Mouse (Mus musculus) embryonic facial prominence, embryonic 14.5 days (tissue): ENCODE data around the gene 6430548M08Rik. TPM values are rescaled to one million over a fixed set of nuclear protein-coding genes. Genes with fewer than 3 reads are reported as not detected.

Experiments used
- ATAC-seq: fragments of 200-750 bp; cut with Nextera tagmentation; 2 replicates; pipeline ENCODE4 v1.8.0; 2017; ENCODE audit warnings: low read depth, moderate number of reproducible peaks, moderate TSS enrichment
- DNase-seq: peaks from one replicate; pipeline ENCODE4 v3.0.0-alpha.2; 2015; ENCODE audit warnings: low spot score
- H3K27ac ChIP-seq: fragments of 300-500 bp; sonication (generic); replicated peaks from 2 replicates; pipeline ENCODE4 v1.5.1; 2014; ENCODE audit warnings: low read depth, mild to moderate bottlenecking, low read length, moderate library complexity
- H3K27me3 ChIP-seq: fragments of 300-500 bp; sonication (generic); replicated peaks from 2 replicates; pipeline ENCODE4 v1.6.1; 2014; ENCODE audit warnings: low read length; ENCODE audit not compliant: control insufficient read depth, insufficient read depth
- H3K36me3 ChIP-seq: fragments of 300-500 bp; sonication (generic); 2 replicates; pipeline ENCODE4 v1.6.1; 2014; ENCODE audit warnings: low read length, mixed read lengths; ENCODE audit not compliant: control insufficient read depth, insufficient read depth
- H3K4me1 ChIP-seq: fragments of 300-500 bp; sonication (generic); 2 replicates; pipeline ENCODE4 v1.6.1; 2014; ENCODE audit warnings: antibody characterized with exemption, low read length; ENCODE audit not compliant: control insufficient read depth, insufficient read depth
- H3K4me2 ChIP-seq: fragments of 300-500 bp; sonication (generic); 2 replicates; pipeline ENCODE4 v1.6.1; 2014; ENCODE audit warnings: low read depth, mild to moderate bottlenecking, low read length, moderate library complexity, mixed read lengths
- H3K4me3 ChIP-seq: fragments of 300-500 bp; sonication (generic); 2 replicates; pipeline ENCODE4 v1.5.1; 2014; ENCODE audit warnings: low read depth, mild to moderate bottlenecking, low read length
- H3K9ac ChIP-seq: fragments of 300-500 bp; sonication (generic); 2 replicates; pipeline ENCODE4 v1.6.1; 2014; ENCODE audit warnings: low read depth, mild to moderate bottlenecking, low read length, moderate library complexity, mixed read lengths
- H3K9me3 ChIP-seq: fragments of 300-500 bp; sonication (generic); 2 replicates; pipeline ENCODE4 v1.6.1; 2016; ENCODE audit warnings: low read length; ENCODE audit not compliant: control insufficient read depth
- WGBS: fragments of 180-500 bp; shearing (Covaris S2); extraction: QIAGEN DNeasy Blood & Tissue Kit; methylation state at CpG from one replicate; pipeline ENCODE4 v1.1.7; 2014; 5-methylcytosine and 5-hydroxymethylcytosine counted together
- polyA plus RNA-seq: library from polyadenylated mRNA; unstranded; fragments of >200 nt; fragmentation: Nextera tagmentation; extraction: Ambion mirVana; gene quantifications from 2 replicates; pipeline ENCODE4 v1.2.1, GENCODE M21; 2014

Gene 6430548M08Rik
- polyA plus RNA-seq, 1 experiment from 2014 or later: 8.5 TPM

DNA sequence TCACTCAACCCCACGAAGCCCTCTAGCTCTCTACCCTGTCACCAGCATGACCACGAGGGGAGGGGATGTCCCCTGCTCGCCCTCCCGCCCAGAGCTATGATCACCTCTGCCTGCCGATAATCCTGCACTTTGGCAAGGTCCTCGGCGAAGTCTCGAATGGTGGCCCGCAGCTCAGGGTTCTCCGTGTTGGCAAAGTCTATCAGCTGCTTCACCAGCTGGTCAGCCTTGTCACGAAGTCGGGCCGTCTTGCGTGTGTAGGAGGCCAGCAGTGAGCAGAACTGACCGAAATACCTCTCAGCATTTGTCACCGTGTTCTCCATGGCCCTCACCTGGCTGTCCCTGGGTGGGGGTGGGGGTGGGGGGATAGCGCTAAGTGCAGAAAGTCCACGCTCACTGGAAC, 60.7 kb downstream of the 6430548M08Rik start:
- WGBS: 43% methylated on average over 18 of the region's 18 CpGs
- H3K4me2 ChIP-seq: no peak overlapping the region
- H3K9me3 ChIP-seq: no peaks in the 10 kb centered on the region
- H3K9ac ChIP-seq: no peak overlapping the region
- no peak for ATAC-seq
- no peaks in the 10 kb centered on the region for H3K36me3 ChIP-seq
- no peak for DNase-seq
- H3K4me3 ChIP-seq: no peak overlapping the region
- peaks cover 8% of the 10 kb centered on the region for H3K27me3 ChIP-seq
- H3K27ac ChIP-seq: no peak overlapping the region
- peaks cover 17% of the 10 kb centered on the region for H3K4me1 ChIP-seq

DNA sequence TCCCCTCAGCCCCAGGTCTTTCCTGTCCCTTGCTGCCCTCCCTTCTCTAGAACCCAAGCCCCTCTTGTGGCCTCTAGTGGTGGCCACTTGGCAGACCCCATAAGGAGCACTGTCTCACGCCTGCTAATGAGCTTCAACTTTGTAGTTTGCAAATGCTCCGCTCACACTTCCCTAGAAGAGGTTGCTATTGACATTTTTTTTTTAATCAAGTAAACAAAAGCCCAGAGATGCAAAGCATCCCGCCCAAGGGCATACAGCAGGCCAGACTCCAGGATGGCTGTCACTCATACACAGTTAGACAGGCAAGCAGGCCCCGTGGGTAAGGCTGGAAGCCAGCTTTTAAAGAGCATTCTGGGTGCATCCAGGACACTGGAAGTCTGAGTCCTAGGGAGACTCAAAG, 62.7 kb downstream of the 6430548M08Rik start:
- ATAC-seq: no peak
- Histone ChIP-seq H3K4me2 (peak overlapping the region; percentile 52; the same call in 1 of the 2 replicates), H3K9ac (no peak overlapping the region), H3K9me3 (no peaks in the 10 kb centered on the region), H3K27me3 (peaks cover 8% of the 10 kb centered on the region), H3K4me1 (peaks cover 17% of the 10 kb centered on the region), H3K4me3 (no peak overlapping the region), H3K36me3 (no peaks in the 10 kb centered on the region), H3K27ac (no peak overlapping the region; the same call in 1 of the 2 replicates)
- WGBS: 34% methylated on average over 4 of the region's 4 CpGs
- no peak for DNase-seq

- no peaks in the 10 kb centered on the region for H3K36me3 ChIP-seq
- H3K4me2 ChIP-seq: peak within 1 kb of the TSS; percentile 52
- 4% methylated on average over 9 of the region's 26 CpGs for WGBS
- peak within 1 kb of the TSS; percentile 11; the same call in 1 of the 2 replicates for H3K4me3 ChIP-seq
- H3K9me3 ChIP-seq: no peaks in the 10 kb centered on the region
- peak within 1 kb of the TSS; percentile 15 for H3K9ac ChIP-seq
- DNase-seq (peak; percentile 95), ATAC-seq (peak; percentile 91)
- peaks cover 17% of the 10 kb centered on the region for H3K4me1 ChIP-seq
- H3K27ac ChIP-seq: no peak within 1 kb of the TSS; the same call in 1 of the 2 replicates
- peaks cover 8% of the 10 kb centered on the region for H3K27me3 ChIP-seq
Observed at GRCm38 (mm10) chr8:120177318-120178123, 63.6 kb downstream of the 6430548M08Rik start, which contains the start of gene Fam92b. Gene Fam92b, minus strand, starts transcription at chr8:120177466.

DNA sequence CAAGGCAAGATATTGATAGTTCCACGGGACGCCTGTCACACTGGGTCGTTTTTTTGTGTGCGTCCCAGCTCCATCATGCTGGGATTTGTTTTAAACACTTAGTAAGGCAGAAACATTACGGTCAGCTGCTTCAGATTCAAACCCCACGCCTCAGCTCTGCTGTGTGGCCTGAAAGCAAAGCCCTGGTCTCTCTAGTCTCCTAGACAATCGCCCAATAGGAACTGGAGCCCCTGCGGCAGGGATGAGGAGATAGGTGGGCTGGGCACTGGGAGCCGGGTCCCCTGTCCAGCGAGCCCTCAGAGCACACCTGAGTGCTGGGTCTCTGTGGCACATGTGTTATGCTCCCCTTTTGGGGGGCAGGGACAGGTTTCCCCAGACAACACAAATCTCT, 64.2 kb downstream of the 6430548M08Rik start:
- Histone ChIP-seq H3K36me3 (no peaks in the 10 kb centered on the region), H3K9me3 (no peaks in the 10 kb centered on the region), H3K4me1 (peaks cover 17% of the 10 kb centered on the region), H3K9ac (peak overlapping the region; percentile 15), H3K27me3 (peaks cover 8% of the 10 kb centered on the region), H3K4me2 (peak overlapping the region; percentile 52), H3K4me3 (no peak overlapping the region), H3K27ac (no peak overlapping the region)
- DNase-seq (no peak), ATAC-seq (no peak)
- WGBS: 9% methylated on average over 10 of the region's 10 CpGs

DNA sequence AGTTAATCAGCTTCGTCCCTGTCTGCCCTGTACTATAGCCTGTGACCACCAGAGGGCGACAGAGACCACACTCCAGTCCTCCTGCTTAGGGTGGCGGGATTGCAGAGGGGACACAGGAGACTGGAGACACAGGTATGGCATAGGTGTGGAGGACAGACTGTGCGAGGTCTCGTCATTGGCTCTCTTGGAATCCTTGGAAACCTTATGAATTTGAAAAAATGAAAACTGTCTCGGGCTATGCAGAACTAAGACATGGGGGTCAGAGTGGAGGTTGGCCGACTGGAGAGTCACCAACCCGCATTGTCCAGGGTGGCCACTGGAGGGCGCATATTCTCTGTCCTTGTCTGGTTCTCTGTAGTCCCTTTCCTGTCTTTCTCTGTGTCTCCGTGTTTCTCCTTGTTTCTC, 65.1 kb downstream of the 6430548M08Rik start:
- DNase-seq (peak; percentile 88), ATAC-seq (peak; percentile 68)
- no peaks in the 10 kb centered on the region for H3K36me3 ChIP-seq
- H3K9ac ChIP-seq: no peak overlapping the region
- peak overlapping the region; percentile 21 for H3K4me3 ChIP-seq
- WGBS: 0% methylated on average over 10 of the region's 10 CpGs
- peak overlapping the region; percentile 52 for H3K4me2 ChIP-seq
- peaks cover 17% of the 10 kb centered on the region for H3K4me1 ChIP-seq
- H3K27me3 ChIP-seq: peaks cover 8% of the 10 kb centered on the region
- no peak overlapping the region for H3K27ac ChIP-seq
- no peaks in the 10 kb centered on the region for H3K9me3 ChIP-seq

DNA sequence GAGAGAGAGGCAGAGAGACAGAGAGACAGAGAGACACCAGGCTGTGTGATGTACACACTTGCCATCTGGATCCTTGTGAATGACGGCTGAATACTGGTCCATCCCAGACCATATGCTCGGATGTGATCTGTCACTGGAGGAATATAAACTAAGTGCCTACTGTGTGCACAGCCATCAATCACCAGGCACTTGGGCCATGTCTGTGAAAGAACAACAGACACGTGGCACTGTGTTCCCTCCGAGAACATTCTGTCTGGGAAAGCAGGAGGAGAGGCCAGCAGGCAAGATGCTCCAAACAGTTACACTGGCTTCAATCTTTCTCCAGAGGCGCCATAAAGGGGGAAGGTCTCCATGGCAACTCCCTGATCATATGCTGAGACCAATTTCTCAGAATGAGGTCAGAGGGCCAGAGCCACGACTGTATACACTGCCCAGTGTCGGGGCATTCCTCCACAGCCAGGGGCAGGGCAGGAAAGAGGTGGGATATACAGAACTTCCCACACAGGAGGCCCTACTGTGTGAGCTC, 66.6 kb downstream of the 6430548M08Rik start:
- H3K4me2 ChIP-seq: no peak overlapping the region
- peaks cover 8% of the 10 kb centered on the region for H3K27me3 ChIP-seq
- no peak overlapping the region for H3K4me3 ChIP-seq
- no peaks in the 10 kb centered on the region for H3K36me3 ChIP-seq
- H3K9me3 ChIP-seq: no peaks in the 10 kb centered on the region
- no peak overlapping the region for H3K9ac ChIP-seq
- H3K4me1 ChIP-seq: peaks cover 31% of the 10 kb centered on the region
- no peak overlapping the region for H3K27ac ChIP-seq
- WGBS: 41% methylated on average over 7 of the region's 7 CpGs
- peak; percentile 26 for DNase-seq
- no peak for ATAC-seq

DNA sequence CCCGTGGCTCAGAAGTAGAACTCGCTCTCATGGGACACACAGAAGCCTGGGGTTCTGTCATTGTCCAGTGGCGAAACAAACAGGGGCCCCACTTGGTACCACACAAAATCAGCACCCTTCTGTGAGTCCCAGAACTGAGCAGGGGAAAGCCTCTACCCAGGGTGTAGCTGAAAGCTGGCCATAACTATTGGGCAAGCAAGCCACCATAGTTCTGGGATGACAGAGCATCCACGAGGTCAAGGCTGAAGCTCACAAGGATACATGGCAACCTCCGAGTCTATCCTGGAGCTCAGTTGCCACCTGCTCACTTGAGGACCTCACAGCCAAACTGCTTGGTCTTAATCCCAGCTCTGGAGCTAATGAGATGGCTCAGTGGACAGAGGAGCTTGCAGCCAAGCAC, 67.3 kb downstream of the 6430548M08Rik start:
- H3K4me1 ChIP-seq: peaks cover 38% of the 10 kb centered on the region
- 77% methylated on average over 5 of the region's 5 CpGs for whole genome bisulfite sequencing

GRCm38 (mm10) chr8:120181861-120182414, 68.0 kb downstream of the 6430548M08Rik start:
- no peaks in the 10 kb centered on the region for H3K36me3 ChIP-seq

More for the DNA sequence above, 67.3 kb downstream of the 6430548M08Rik start:
- Histone ChIP-seq H3K9ac (no peak overlapping the region), H3K4me3 (no peak overlapping the region), H3K27me3 (peaks cover 8% of the 10 kb centered on the region), H3K9me3 (no peaks in the 10 kb centered on the region), H3K27ac (no peak overlapping the region), H3K36me3 (no peaks in the 10 kb centered on the region), H3K4me2 (no peak overlapping the region)
- ATAC-seq: no peak
- DNase-seq: no peak

More at GRCm38 (mm10) chr8:120181861-120182414, 68.0 kb downstream of the 6430548M08Rik start:
- Histone ChIP-seq H3K4me1 (peaks cover 41% of the 10 kb centered on the region), H3K9me3 (no peaks in the 10 kb centered on the region), H3K27me3 (peaks cover 8% of the 10 kb centered on the region), H3K27ac (no peak overlapping the region), H3K4me3 (no peak overlapping the region), H3K9ac (no peak overlapping the region), H3K4me2 (no peak overlapping the region)
- no peak for DNase-seq
- no peak for ATAC-seq
- WGBS: 67% methylated on average over 4 of the region's 4 CpGs
